Mouse (Mus musculus): ENCODE measurements at regions not wholly inside any gene's neighbourhood (a gene's known extent, or its start where the extent isn't known, plus 50 kb on each side); places are given as distances from the start of the nearest gene placed in this dataset.

DNA sequence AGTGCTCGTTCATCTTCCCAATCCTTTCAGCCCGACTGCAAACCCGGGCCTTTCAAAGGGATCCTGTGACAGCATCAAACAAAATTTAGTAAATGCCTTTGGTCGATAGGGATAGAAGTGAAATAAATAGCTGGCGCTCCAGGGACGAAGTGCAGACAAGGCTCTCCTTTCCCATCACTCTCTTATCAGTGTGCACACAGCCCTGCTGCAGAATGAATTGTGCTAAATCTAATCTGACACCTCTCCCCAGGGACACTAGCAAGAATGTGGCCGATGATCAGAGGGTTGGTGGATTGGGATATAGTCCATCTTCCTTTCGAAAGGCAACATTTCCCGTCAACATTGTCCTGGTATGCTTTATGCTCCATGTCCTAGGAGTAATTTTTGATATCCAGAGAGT lies 1372.9 kb upstream of the Tenm4 start:
- peak; percentile 49 for ATAC-seq (replicated peaks; ENCODE audit: extremely low read depth, insufficient read depth, low FRiP score)
- no peak overlapping the region for H3K4me3 ChIP-seq (ENCODE audit: low read length)
- WGBS = 16% methylated on average over 9 of the region's 9 CpGs

DNA sequence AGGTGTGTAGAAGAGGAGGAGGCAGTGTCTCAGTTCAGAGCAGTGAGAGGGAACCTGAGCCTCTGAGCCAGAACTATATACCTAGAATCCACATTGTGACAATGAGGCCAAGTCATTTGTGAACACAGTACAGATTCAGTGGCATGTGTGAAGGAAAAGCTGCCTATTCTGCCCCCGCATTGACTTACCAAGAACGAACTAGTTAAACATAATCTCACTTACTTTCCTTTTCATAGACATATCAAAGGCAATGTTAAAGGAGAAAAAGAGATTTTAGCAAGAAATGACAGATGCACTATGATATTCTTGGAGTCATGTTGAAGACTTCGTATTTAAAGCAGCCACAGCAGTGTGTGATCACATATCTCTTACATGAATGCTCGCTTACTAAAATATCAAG lies 1329.8 kb upstream of the Tenm4 start:
- no peak for ATAC-seq (replicated peaks; ENCODE audit: extremely low read depth, insufficient read depth, low FRiP score)
- Histone ChIP-seq H3K9me3 (replicated peaks; ENCODE audit: control insufficient read depth, low read length) (no peaks in the 10 kb centered on the region), H3K36me3 (ENCODE audit: control insufficient read depth, insufficient read depth) (no peaks in the 10 kb centered on the region), H3K4me3 (ENCODE audit: low read length) (no peak overlapping the region), H3K27me3 (ENCODE audit: control insufficient read depth, insufficient read depth, low read length) (no peaks in the 10 kb centered on the region), H3K4me1 (ENCODE audit: control insufficient read depth, insufficient read depth, low read length) (no peaks in the 10 kb centered on the region), H3K9ac (ENCODE audit: low read length) (no peak overlapping the region), H3K27ac (ENCODE audit: low read length) (no peak overlapping the region), H3K4me2 (ENCODE audit: low read depth, low read length) (no peak overlapping the region)
- 84% methylated on average over 4 of the region's 4 CpGs for WGBS

More for the DNA sequence above, 1372.9 kb upstream of the Tenm4 start:
- no peak overlapping the region for H3K27ac ChIP-seq (ENCODE audit: low read length)
- no peaks in the 10 kb centered on the region for H3K4me1 ChIP-seq (ENCODE audit: control insufficient read depth, insufficient read depth, low read length)
- H3K36me3 ChIP-seq (ENCODE audit: control insufficient read depth, insufficient read depth) = no peaks in the 10 kb centered on the region
- no peaks in the 10 kb centered on the region for H3K27me3 ChIP-seq (ENCODE audit: control insufficient read depth, insufficient read depth, low read length)
- H3K9me3 ChIP-seq (replicated peaks; ENCODE audit: control insufficient read depth, low read length) = no peaks in the 10 kb centered on the region
- peak overlapping the region; percentile 7; the same call in 1 of the 2 replicates for H3K4me2 ChIP-seq (ENCODE audit: low read depth, low read length)
- no peak overlapping the region for H3K9ac ChIP-seq (ENCODE audit: low read length)

DNA sequence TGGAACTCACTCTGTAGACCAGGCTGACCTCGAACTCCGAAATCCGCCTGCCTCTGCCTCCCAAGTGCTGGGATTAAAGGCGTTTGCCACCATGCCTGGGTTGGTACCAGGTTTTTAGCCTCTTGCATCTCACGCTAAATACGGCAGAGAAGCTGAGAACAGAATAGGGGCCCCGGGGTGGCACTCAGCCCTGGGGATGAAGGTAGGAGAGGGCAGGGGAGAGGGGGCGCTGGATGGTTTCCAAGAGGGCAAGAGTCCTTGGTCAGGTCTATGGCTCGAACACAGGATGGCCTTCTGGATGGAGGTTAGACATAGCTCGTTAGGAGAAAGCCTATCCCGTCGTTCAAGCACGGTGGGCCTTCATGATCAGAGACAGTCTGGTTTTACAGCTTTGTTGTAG lies 1319.7 kb upstream of the Tenm4 start:
- WGBS = 85% methylated on average over 13 of the region's 13 CpGs
- Histone ChIP-seq H3K36me3 (ENCODE audit: control insufficient read depth, insufficient read depth) (no peaks in the 10 kb centered on the region), H3K9me3 (replicated peaks; ENCODE audit: control insufficient read depth, low read length) (no peaks in the 10 kb centered on the region), H3K27me3 (ENCODE audit: control insufficient read depth, insufficient read depth, low read length) (no peaks in the 10 kb centered on the region), H3K4me1 (ENCODE audit: control insufficient read depth, insufficient read depth, low read length) (no peaks in the 10 kb centered on the region), H3K4me2 (ENCODE audit: low read depth, low read length) (no peak overlapping the region), H3K4me3 (ENCODE audit: low read length) (no peak overlapping the region), H3K9ac (ENCODE audit: low read length) (no peak overlapping the region), H3K27ac (ENCODE audit: low read length) (no peak overlapping the region)
- ATAC-seq (replicated peaks; ENCODE audit: extremely low read depth, insufficient read depth, low FRiP score) = no peak

DNA sequence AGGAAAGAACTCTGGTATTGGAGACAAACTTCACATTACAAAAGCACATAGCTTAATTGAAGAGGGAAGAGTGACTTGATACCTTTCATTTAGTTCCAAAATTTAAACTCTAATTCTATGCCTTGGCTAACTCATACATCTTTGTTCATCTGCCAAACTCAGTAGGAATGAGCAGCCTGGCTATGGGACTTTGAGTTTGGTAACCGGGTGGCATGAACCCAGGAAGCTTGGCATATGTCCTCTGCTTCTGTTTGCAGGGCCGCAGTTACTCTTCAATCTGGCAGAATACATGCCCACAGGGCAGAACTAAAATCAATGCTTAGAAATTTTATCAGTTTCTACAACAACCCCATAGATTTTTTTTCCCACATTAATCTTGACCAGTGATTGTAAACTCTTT lies 1314.4 kb upstream of the Tenm4 start:
- Histone ChIP-seq H3K9ac (ENCODE audit: low read length) (no peak overlapping the region), H3K4me3 (ENCODE audit: low read length) (no peak overlapping the region), H3K9me3 (replicated peaks; ENCODE audit: control insufficient read depth, low read length) (no peaks in the 10 kb centered on the region), H3K27me3 (ENCODE audit: control insufficient read depth, insufficient read depth, low read length) (no peaks in the 10 kb centered on the region), H3K27ac (ENCODE audit: low read length) (no peak overlapping the region), H3K4me1 (ENCODE audit: control insufficient read depth, insufficient read depth, low read length) (no peaks in the 10 kb centered on the region), H3K4me2 (ENCODE audit: low read depth, low read length) (no peak overlapping the region), H3K36me3 (ENCODE audit: control insufficient read depth, insufficient read depth) (no peaks in the 10 kb centered on the region)
- 81% methylated on average over 2 of the region's 2 CpGs for WGBS
- ATAC-seq (replicated peaks; ENCODE audit: extremely low read depth, insufficient read depth, low FRiP score) = no peak

DNA sequence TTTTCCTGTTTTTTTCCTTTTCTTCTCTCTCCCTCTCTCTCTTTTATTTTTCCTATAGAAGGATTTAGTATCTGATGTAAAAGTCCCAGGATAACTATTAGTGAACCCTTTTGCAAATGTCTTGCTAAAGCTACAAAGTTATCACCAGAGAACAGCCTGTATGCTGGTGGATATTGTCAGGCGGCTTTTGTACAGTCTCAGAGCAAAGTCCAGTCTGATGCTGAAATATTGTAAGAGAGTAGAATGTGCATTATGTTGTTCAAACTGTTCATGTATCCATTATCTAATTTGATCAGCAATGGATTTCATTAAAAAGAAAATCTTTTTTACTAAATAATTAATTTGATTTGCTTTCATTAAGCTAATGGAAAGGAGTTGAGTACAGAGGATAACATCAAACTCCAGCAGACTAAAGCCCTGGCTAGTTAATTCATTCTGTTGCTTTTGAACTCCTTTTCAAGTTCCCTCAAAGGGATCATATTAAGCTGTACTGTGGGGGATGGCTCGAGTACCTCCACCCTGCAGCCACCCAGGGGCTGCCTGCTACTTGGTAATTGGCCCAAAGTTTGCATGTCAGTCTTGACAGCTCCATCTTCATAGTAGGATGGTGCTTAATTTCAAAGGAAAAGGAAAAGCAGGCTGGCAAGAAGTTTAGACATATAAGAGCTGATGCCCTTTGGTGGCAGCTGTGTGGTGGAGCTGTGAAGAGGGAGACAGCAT lies 1280.2 kb upstream of the Tenm4 start:
- 62% methylated on average over 2 of the region's 2 CpGs for WGBS
- Histone ChIP-seq H3K27ac (ENCODE audit: low read length) (no peak overlapping the region), H3K4me1 (ENCODE audit: control insufficient read depth, insufficient read depth, low read length) (no peaks in the 10 kb centered on the region), H3K4me2 (ENCODE audit: low read depth, low read length) (no peak overlapping the region), H3K4me3 (ENCODE audit: low read length) (no peak overlapping the region), H3K27me3 (ENCODE audit: control insufficient read depth, insufficient read depth, low read length) (no peaks in the 10 kb centered on the region), H3K9ac (ENCODE audit: low read length) (no peak overlapping the region), H3K36me3 (ENCODE audit: control insufficient read depth, insufficient read depth) (no peaks in the 10 kb centered on the region), H3K9me3 (replicated peaks; ENCODE audit: control insufficient read depth, low read length) (no peaks in the 10 kb centered on the region)
- ATAC-seq (replicated peaks; ENCODE audit: extremely low read depth, insufficient read depth, low FRiP score) = no peak

DNA sequence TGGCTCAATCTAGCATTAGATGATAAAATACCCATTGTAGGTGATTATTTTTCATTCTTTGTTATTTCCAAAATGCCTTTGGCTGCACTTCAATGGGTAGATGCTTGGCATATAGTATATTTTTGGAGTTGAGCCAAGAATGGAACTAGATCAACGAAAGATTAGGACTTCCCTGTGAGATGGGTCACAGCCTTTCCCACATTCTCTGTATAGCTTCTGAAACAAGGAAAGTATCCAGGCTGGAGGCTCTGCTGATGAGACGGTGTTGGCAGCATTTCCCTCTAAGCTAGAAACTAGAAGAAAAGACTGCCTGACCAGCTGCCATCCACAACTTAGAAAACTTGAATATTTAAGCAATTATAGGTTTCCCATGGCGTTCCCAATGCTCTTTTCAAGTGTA lies 1273.0 kb upstream of the Tenm4 start:
- H3K4me3 ChIP-seq (ENCODE audit: low read length) = no peak overlapping the region
- WGBS = 51% methylated on average over 3 of the region's 3 CpGs
- no peak overlapping the region for H3K4me2 ChIP-seq (ENCODE audit: low read depth, low read length)
- no peaks in the 10 kb centered on the region for H3K9me3 ChIP-seq (replicated peaks; ENCODE audit: control insufficient read depth, low read length)
- H3K27me3 ChIP-seq (ENCODE audit: control insufficient read depth, insufficient read depth, low read length) = no peaks in the 10 kb centered on the region
- no peak for ATAC-seq (replicated peaks; ENCODE audit: extremely low read depth, insufficient read depth, low FRiP score)
- no peaks in the 10 kb centered on the region for H3K4me1 ChIP-seq (ENCODE audit: control insufficient read depth, insufficient read depth, low read length)
- H3K27ac ChIP-seq (ENCODE audit: low read length) = no peak overlapping the region
- no peak overlapping the region for H3K9ac ChIP-seq (ENCODE audit: low read length)
- no peaks in the 10 kb centered on the region for H3K36me3 ChIP-seq (ENCODE audit: control insufficient read depth, insufficient read depth)

DNA sequence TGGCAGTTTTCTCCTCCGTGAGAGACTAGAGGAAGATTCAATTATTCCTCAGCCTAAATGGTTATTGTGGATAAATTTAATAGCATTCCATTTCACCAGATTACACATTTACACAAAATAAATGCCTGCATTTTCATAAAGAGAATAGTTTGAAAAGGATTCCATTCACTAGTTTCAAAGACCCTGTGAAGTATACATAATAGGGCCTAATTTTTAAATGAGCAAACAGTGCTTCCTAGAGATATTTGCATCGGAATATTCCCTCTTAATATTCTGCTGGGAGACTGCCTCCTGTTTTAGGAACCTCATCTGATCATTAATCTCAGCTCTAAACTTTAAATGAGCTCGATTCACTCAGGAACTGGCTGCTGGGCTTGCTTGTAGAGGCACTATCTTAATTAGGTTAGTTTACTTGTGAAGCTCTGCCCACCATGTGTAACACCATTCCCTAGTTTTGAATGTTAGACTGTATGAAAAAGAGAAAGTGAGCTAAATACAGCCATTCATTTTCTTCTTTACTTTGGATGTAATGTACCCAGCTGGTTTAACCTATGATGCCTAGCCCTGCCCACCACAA lies 1244.4 kb upstream of the Tenm4 start:
- H3K4me3 ChIP-seq (ENCODE audit: low read length) = no peak overlapping the region
- WGBS = 64% methylated on average over 3 of the region's 3 CpGs

DNA sequence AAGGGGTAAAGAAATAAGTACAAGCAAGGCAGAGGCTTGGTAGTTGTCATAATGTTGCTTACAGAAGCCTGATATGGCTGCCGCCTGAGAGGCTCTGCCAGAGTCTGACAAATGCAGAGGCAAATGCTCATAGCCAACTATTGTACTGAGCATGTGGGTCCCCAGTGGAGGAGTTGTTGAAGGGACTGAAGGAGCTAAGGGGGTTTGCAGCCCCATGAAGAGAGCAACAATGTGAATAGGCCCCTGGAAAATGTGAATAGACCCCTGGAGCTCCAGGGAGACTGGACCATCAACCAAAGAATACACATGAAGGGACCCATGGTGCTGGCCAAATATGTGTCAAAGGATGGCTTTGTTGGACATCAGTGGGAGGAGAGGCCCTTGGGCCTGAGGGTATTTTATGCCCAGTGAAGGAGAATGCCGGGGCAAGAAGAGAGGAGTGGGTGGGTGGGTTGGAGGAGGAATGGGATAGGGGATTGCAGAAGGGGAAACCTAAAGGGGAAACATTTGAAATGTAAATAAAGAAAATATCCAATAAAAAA lies 1207.2 kb upstream of the Tenm4 start:
- ATAC-seq (replicated peaks; ENCODE audit: extremely low read depth, insufficient read depth, low FRiP score) = no peak
- WGBS = 71% methylated on average over 2 of the region's 2 CpGs

More for the DNA sequence above, 1244.4 kb upstream of the Tenm4 start:
- H3K27ac ChIP-seq (ENCODE audit: low read length) = no peak overlapping the region
- H3K27me3 ChIP-seq (ENCODE audit: control insufficient read depth, insufficient read depth, low read length) = no peaks in the 10 kb centered on the region
- ATAC-seq (replicated peaks; ENCODE audit: extremely low read depth, insufficient read depth, low FRiP score) = no peak
- H3K36me3 ChIP-seq (ENCODE audit: control insufficient read depth, insufficient read depth) = no peaks in the 10 kb centered on the region
- no peak overlapping the region for H3K4me2 ChIP-seq (ENCODE audit: low read depth, low read length)
- H3K9ac ChIP-seq (ENCODE audit: low read length) = no peak overlapping the region
- no peaks in the 10 kb centered on the region for H3K4me1 ChIP-seq (ENCODE audit: control insufficient read depth, insufficient read depth, low read length)
- no peaks in the 10 kb centered on the region for H3K9me3 ChIP-seq (replicated peaks; ENCODE audit: control insufficient read depth, low read length)

DNA sequence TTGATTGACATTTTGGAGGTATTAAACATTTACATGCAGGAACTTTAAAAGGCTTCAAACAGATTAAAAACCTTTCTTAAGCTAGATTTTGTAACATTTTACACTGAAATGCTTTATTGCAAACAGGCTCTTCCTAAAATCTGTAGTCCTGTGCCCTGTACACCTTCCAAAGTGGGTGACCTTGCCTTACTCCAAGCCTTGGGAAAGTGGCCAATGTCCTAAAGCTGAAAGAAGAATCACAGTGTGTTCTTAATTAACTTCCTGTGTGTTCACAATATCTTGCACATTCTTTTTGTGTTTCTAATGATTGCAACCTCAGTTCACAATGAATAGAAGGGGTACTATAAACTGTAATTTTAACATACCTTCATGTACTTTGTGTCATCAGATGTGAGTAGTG lies 1203.4 kb upstream of the Tenm4 start:
- Histone ChIP-seq H3K4me1 (ENCODE audit: control insufficient read depth, insufficient read depth, low read length) (no peaks in the 10 kb centered on the region), H3K36me3 (ENCODE audit: control insufficient read depth, insufficient read depth) (no peaks in the 10 kb centered on the region)
- ATAC-seq (replicated peaks; ENCODE audit: extremely low read depth, insufficient read depth, low FRiP score) = no peak

More for the DNA sequence above, 1207.2 kb upstream of the Tenm4 start:
- Histone ChIP-seq H3K27ac (ENCODE audit: low read length) (no peak overlapping the region), H3K36me3 (ENCODE audit: control insufficient read depth, insufficient read depth) (no peaks in the 10 kb centered on the region), H3K4me2 (ENCODE audit: low read depth, low read length) (no peak overlapping the region), H3K9me3 (replicated peaks; ENCODE audit: control insufficient read depth, low read length) (no peaks in the 10 kb centered on the region), H3K27me3 (ENCODE audit: control insufficient read depth, insufficient read depth, low read length) (no peaks in the 10 kb centered on the region), H3K4me3 (ENCODE audit: low read length) (no peak overlapping the region), H3K4me1 (ENCODE audit: control insufficient read depth, insufficient read depth, low read length) (no peaks in the 10 kb centered on the region), H3K9ac (ENCODE audit: low read length) (no peak overlapping the region)

More for the DNA sequence above, 1203.4 kb upstream of the Tenm4 start:
- Histone ChIP-seq H3K27me3 (ENCODE audit: control insufficient read depth, insufficient read depth, low read length) (no peaks in the 10 kb centered on the region), H3K9me3 (replicated peaks; ENCODE audit: control insufficient read depth, low read length) (no peaks in the 10 kb centered on the region), H3K4me2 (ENCODE audit: low read depth, low read length) (no peak overlapping the region), H3K9ac (ENCODE audit: low read length) (no peak overlapping the region), H3K27ac (ENCODE audit: low read length) (no peak overlapping the region), H3K4me3 (ENCODE audit: low read length) (no peak overlapping the region)
